Mouse (Mus musculus): Measurements from ENCODE around the gene Sugct.

DNA sequence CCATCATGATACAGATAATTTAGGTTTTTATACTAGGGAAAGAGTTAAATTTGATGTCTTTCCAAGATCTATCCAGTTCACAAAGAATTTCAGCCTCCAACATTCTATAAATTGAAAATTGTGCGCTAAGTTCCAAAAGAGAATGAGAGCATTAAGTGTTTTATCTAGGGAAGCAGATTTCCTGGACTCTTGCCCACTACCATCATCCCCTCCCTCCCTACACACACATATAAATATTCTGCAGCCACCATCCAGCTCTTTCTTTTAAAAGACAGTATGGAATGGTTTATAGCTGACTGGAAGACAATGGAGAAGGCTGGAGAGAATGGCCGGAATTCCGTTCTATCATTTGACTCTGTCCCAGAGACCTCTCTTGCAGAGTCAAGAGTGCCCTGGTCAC is 404.3 kb downstream of the Sugct start:
- TF ChIP-seq CTCF (IDR thresholded peaks at IDR 0.05; ENCODE audit: control insufficient read depth, insufficient read depth, insufficient read length) (no peak), MAX (IDR thresholded peaks at IDR 0.05) (no peak), MYOG (IDR thresholded peaks at IDR 0.05; ENCODE audit: control insufficient read depth, extremely low read depth, insufficient read length) (no peak), CEBPB (IDR thresholded peaks at IDR 0.05; ENCODE audit: low read depth) (no peak), MYOD1 (IDR thresholded peaks at IDR 0.05; ENCODE audit: control insufficient read depth, insufficient read length, low read depth) (no peak), USF1 (IDR thresholded peaks at IDR 0.05; ENCODE audit: low read depth) (no peak), FOSL1 (IDR thresholded peaks at IDR 0.05; ENCODE audit: insufficient read depth, low read length, poor library complexity, severe bottlenecking) (no peak)

Measured in C2C12 (cell line).